Mouse (Mus musculus) neural tube, embryonic 15.5 days (tissue): ENCODE data around the gene Olfr1502. TPM values are rescaled to one million over a fixed set of nuclear protein-coding genes. Genes with fewer than 3 reads are reported as not detected.
"Not testable (repeated sequence)": the region's sequence is repeated elsewhere in the genome, so short reads cannot be mapped to it uniquely, and the experiment has no call there.

Experiments
- ATAC-seq: fragments of 200-750 bp; cut with Nextera tagmentation; 2 replicates; pipeline ENCODE4 v1.8.0; 2017; ENCODE audit warnings: mild to moderate bottlenecking, moderate TSS enrichment, moderate library complexity; ENCODE audit not compliant: low FRiP score
- H3K27ac ChIP-seq: fragments of 300-500 bp; sonication (generic); replicated peaks from 2 replicates; pipeline ENCODE4 v1.5.1; 2015; ENCODE audit warnings: mild to moderate bottlenecking, inconsistent platforms
- H3K27me3 ChIP-seq: fragments of 300-500 bp; sonication (generic); replicated peaks from 2 replicates; pipeline ENCODE4 v1.6.1; 2015; ENCODE audit warnings: inconsistent platforms
- H3K36me3 ChIP-seq: fragments of 300-500 bp; sonication (generic); 2 replicates; pipeline ENCODE4 v1.6.1; 2015; ENCODE audit warnings: inconsistent platforms
- H3K4me1 ChIP-seq: fragments of 300-500 bp; sonication (generic); 2 replicates; pipeline ENCODE4 v1.6.1; 2015; ENCODE audit warnings: inconsistent platforms
- H3K4me2 ChIP-seq: fragments of 300-500 bp; sonication (generic); 2 replicates; pipeline ENCODE4 v1.6.1; 2015; ENCODE audit warnings: inconsistent platforms, mild to moderate bottlenecking, moderate library complexity
- H3K4me3 ChIP-seq: fragments of 300-500 bp; sonication (generic); replicated peaks from 2 replicates; pipeline ENCODE4 v1.5.1; 2015; ENCODE audit warnings: mild to moderate bottlenecking, inconsistent platforms
- H3K9ac ChIP-seq: fragments of 300-500 bp; sonication (generic); replicated peaks from 2 replicates; pipeline ENCODE4 v1.6.1; 2015; ENCODE audit warnings: mild to moderate bottlenecking, inconsistent platforms
- H3K9me3 ChIP-seq: fragments of 300-500 bp; sonication (generic); replicated peaks from 2 replicates; pipeline ENCODE4 v1.6.1; 2016; ENCODE audit warnings: inconsistent platforms
- WGBS: fragments of 180-500 bp; shearing (Covaris S2); methylation state at CpG from one replicate; pipeline ENCODE4 v1.1.7; 2015; ENCODE audit warnings: mixed read lengths; 5-methylcytosine and 5-hydroxymethylcytosine counted together
- polyA plus RNA-seq: library from polyadenylated mRNA; unstranded; fragments of >200 nt; fragmentation: Nextera tagmentation; extraction: Ambion mirVana; gene quantifications from 2 replicates; pipeline ENCODE4 v1.2.1, GENCODE M21; 2015

Gene Olfr1502
- not detected in 2 replicates for polyA plus RNA-seq

DNA sequence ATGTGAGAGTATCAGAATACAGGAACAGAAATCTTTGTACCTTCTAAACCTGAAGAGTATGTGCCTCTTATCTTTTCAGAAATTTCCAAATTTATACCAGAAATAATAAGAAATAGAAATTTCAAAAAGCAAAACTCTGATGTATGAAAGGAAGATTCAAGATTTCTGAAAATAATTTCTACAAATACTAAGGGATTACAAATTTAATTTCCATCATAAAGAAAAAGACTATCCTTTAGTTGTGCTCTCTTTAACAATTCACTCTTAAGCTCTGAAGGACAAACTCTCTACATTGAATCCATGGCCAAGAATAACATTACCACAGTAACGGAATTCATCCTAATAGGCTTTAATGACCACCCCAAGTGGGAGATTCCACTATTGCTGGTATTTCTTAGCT, at the start of gene Olfr1502:
Olfr1502 (plus strand) TSS at position 301 of the 400 bp plus-strand sequence.
- no peak within 1 kb of the TSS for H3K27ac ChIP-seq
- H3K9me3 ChIP-seq = no peaks in the 10 kb centered on the region
- no peak within 1 kb of the TSS for H3K4me3 ChIP-seq
- no peak for ATAC-seq
- H3K36me3 ChIP-seq = no peaks in the 10 kb centered on the region
- no peaks in the 10 kb centered on the region for H3K27me3 ChIP-seq
- no peak within 1 kb of the TSS for H3K4me2 ChIP-seq
- H3K4me1 ChIP-seq = no peaks in the 10 kb centered on the region
- no peak within 1 kb of the TSS for H3K9ac ChIP-seq
- 92% methylated on average over 1 of the region's 1 CpGs for WGBS

DNA sequence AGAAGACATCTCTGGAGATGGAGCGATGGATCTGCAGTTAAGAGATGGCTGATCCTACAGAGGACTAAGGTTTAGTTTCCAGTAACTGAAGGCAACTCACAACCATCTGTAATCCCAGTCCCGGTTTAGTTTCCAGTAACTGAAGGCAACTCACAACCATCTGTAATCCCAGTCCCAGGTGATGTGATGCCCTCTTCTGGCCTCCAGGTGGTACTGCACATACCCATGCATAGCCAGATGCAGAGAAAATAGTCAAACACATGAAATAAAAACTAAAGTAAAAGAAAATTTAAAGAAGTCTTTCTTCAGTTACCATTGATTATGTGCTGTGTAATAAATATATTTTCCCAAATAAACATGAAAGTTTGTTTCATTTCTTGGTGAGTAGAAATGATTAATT, 48.8 kb upstream of the Olfr1502 start:
- H3K27me3 ChIP-seq = no peaks in the 10 kb centered on the region

DNA sequence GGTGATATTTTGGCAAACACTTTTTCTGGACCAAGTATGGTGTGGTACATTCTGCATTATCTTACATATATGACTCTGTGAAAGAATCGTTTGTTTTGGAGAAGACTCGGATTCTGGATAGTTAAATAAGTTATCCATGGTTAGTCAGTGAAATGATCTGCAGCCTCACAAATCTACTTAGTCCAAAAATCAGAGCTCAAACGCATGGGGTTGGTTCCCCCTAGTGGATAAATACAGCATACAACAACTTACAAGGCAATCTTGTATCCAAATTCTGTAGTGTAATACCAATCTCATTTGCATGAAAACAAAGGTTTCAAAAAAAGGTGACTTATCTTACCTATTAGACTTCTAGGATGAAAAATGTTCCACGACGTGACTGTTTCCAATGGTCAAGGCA, 42.8 kb upstream of the Olfr1502 start:
- Histone ChIP-seq H3K9ac (no peak overlapping the region), H3K27me3 (no peaks in the 10 kb centered on the region), H3K4me2 (no peak overlapping the region), H3K4me1 (no peaks in the 10 kb centered on the region), H3K27ac (no peak overlapping the region), H3K9me3 (no peaks in the 10 kb centered on the region), H3K4me3 (no peak overlapping the region), H3K36me3 (no peaks in the 10 kb centered on the region)
- no peak; the same call in 1 of the 2 replicates for ATAC-seq
- WGBS = 33% methylated on average over 5 of the region's 5 CpGs

More for the DNA sequence above, 48.8 kb upstream of the Olfr1502 start:
- Histone ChIP-seq H3K9me3 (no peaks in the 10 kb centered on the region), H3K4me2 (no peak overlapping the region), H3K9ac (no peak overlapping the region), H3K27ac (no peak overlapping the region), H3K36me3 (no peaks in the 10 kb centered on the region), H3K4me1 (no peaks in the 10 kb centered on the region), H3K4me3 (no peak overlapping the region)
- no peak for ATAC-seq
- WGBS = 69% methylated on average over 2 of the region's 2 CpGs

DNA sequence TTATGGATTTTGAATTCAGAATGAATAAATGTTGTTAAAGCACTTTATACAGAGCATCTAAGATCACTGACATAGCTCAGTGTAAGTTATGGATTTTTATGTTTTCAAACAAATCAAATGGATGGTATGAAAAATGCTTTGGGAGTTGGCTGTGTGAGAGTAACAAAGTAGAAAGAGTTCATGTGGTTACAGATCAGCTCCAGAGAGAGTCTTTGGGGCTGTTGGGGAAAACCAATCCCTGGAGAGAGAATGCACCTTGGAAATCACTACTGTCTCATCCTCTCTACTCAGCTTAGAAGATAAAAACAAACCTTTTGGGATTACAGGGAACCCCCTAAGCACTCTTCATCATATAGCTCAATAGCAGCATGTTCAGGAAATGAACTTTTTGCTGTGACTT, 42.2 kb upstream of the Olfr1502 start, which contains the start of gene Olfr1499:
Olfr1499 (minus strand) TSS at position 101 of the 400 bp plus-strand sequence.
- no peak within 1 kb of the TSS for H3K4me2 ChIP-seq
- H3K27ac ChIP-seq = no peak within 1 kb of the TSS
- H3K9me3 ChIP-seq = no peaks in the 10 kb centered on the region
- H3K36me3 ChIP-seq = no peaks in the 10 kb centered on the region
- ATAC-seq = no peak
- no peaks in the 10 kb centered on the region for H3K4me1 ChIP-seq
- H3K9ac ChIP-seq = no peak within 1 kb of the TSS
- H3K27me3 ChIP-seq = no peaks in the 10 kb centered on the region
- H3K4me3 ChIP-seq = no peak within 1 kb of the TSS

DNA sequence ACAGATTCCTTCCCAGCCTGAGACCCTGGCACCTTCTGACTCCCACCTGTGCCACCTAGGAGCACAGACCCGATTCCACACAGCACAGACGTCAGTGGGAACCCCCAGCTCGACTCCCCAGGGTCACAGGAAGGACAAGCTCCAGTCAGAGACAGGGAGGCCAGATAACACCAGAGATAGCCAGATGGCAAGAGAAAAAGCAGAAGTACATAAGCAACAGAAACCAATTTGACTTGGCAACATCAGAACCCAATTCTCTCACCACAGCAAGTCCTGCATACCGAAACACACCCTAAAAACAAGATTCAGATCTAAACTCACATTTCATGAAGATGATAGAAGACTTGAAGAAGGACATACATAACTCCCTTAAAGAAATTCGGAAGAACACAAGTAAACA, 40.7 kb upstream of the Olfr1502 start:
- Histone ChIP-seq H3K4me3 (no peak overlapping the region), H3K36me3 (no peaks in the 10 kb centered on the region), H3K4me1 (no peaks in the 10 kb centered on the region), H3K27ac (no peak overlapping the region), H3K4me2 (no peak overlapping the region), H3K9ac (no peak overlapping the region), H3K27me3 (no peaks in the 10 kb centered on the region), H3K9me3 (no peaks in the 10 kb centered on the region)
- 73% methylated on average over 5 of the region's 5 CpGs for WGBS
- no peak for ATAC-seq

DNA sequence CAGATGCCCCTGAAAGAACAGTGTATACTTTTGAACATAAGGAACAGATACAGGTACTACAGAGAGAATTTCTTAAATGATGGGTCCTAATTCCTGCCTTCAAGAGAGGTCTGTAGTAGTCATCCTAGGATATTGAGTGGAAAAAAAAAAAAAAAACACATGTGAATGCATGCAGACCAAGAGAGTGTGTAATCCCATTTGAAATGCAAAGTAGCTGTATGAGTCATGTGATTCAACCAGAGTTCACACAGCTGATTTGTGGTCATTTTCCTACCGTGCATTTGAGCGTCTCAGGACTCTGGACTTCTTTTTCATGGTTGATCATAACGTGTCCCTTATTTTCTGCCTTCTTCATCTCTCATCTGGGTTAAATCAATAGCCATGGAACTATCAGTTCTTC, 33.1 kb upstream of the Olfr1502 start:
- no peaks in the 10 kb centered on the region for H3K4me1 ChIP-seq
- ATAC-seq = no peak
- no peak overlapping the region for H3K27ac ChIP-seq
- H3K27me3 ChIP-seq = no peaks in the 10 kb centered on the region
- WGBS = 81% methylated on average over 3 of the region's 3 CpGs
- H3K9ac ChIP-seq = no peak overlapping the region
- no peak overlapping the region for H3K4me3 ChIP-seq
- no peak overlapping the region for H3K4me2 ChIP-seq
- H3K36me3 ChIP-seq = no peaks in the 10 kb centered on the region
- no peaks in the 10 kb centered on the region for H3K9me3 ChIP-seq

DNA sequence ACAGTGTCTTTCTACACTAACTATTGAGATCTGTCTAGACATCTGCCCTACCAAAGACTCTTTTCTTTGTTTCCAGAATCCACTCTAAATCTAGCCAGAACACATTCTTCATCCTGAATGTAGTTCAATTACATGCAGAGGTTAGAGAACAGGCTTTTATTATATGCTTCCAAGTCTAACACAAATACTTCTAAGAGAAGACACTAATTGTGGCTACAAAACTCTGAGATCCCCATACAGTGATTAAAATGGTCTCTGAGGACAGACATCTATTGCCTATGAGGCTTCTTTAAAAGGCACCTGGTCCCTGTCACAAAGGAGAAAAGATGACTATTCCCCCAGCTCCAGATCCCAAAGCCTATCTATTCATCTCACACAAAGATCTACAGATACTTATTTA, 31.2 kb upstream of the Olfr1502 start, which contains the start of gene Olfr1500:
Olfr1500 (minus strand) TSS at position 101 of the 400 bp plus-strand sequence.
- Histone ChIP-seq H3K9me3 (no peaks in the 10 kb centered on the region), H3K27me3 (no peaks in the 10 kb centered on the region), H3K4me1 (no peaks in the 10 kb centered on the region), H3K27ac (no peak within 1 kb of the TSS), H3K36me3 (no peaks in the 10 kb centered on the region), H3K4me2 (no peak within 1 kb of the TSS), H3K4me3 (no peak within 1 kb of the TSS), H3K9ac (no peak within 1 kb of the TSS)
- no peak for ATAC-seq

GRCm38 (mm10) chr19:13850592-13850991, 11.0 kb upstream of the Olfr1502 start, which contains the start of gene Olfr1501:
Gene Olfr1501, minus strand, starts transcription at chr19:13850692.
- H3K36me3 ChIP-seq, ATAC-seq, H3K4me3 ChIP-seq, H3K4me2 ChIP-seq, H3K4me1 ChIP-seq, H3K27ac ChIP-seq, H3K9ac ChIP-seq, H3K9me3 ChIP-seq, H3K27me3 ChIP-seq: not testable (repeated sequence)

DNA sequence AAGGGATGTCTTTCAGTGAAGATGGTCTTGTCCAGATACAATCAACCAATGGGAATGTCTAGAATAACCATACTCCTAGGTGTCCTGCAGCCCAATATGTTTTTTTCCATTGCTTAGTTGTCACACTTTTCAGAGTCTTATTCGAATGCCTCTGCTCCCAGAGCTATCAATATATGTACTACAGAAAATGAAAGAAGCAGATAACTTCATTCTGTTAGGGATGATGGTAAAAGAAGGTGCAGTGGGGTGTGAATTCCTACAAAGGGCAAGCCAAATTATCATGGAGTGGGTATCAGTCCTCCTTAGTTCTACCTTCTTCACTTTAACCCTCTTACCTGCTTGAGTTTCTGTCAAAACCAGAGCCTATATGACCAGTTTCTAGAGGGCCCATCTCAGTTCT, 36.2 kb downstream of the Olfr1502 start, which contains the start of gene Olfr1504:
Olfr1504 (minus strand) TSS at position 101 of the 400 bp plus-strand sequence.
- no peaks in the 10 kb centered on the region for H3K27me3 ChIP-seq
- WGBS = 62% methylated on average over 1 of the region's 1 CpGs
- no peak within 1 kb of the TSS for H3K9ac ChIP-seq
- H3K4me1 ChIP-seq = no peaks in the 10 kb centered on the region
- no peaks in the 10 kb centered on the region for H3K9me3 ChIP-seq
- no peaks in the 10 kb centered on the region for H3K36me3 ChIP-seq
- ATAC-seq = no peak
- H3K4me2 ChIP-seq = no peak within 1 kb of the TSS
- no peak within 1 kb of the TSS for H3K4me3 ChIP-seq
- H3K27ac ChIP-seq = no peak within 1 kb of the TSS

Other genes starting within 250 kb of the Olfr1502 start
- gene Olfr1487, start 244.4 kb upstream of the Olfr1502 start, polyA plus RNA-seq = not detected in 2 replicates
- gene Olfr1489, start 230.2 kb upstream of the Olfr1502 start, polyA plus RNA-seq = not detected in 2 replicates
- not detected in 2 replicates for gene Olfr1490, start 210.7 kb upstream of the Olfr1502 start, polyA plus RNA-seq
- gene Olfr1491, start 164.5 kb upstream of the Olfr1502 start, polyA plus RNA-seq = not detected in 2 replicates
- gene Olfr1493-ps1, start 138.5 kb upstream of the Olfr1502 start, polyA plus RNA-seq = not detected in 2 replicates
- gene Olfr1494, start 122.1 kb upstream of the Olfr1502 start, polyA plus RNA-seq = not detected in 2 replicates
- not detected in 2 replicates for gene Olfr1495, start 97.2 kb upstream of the Olfr1502 start, polyA plus RNA-seq
- not detected in 2 replicates for gene Olfr1496, start 83.9 kb upstream of the Olfr1502 start, polyA plus RNA-seq
- not detected in 2 replicates for gene Olfr1497, start 63.6 kb upstream of the Olfr1502 start, polyA plus RNA-seq
- gene Olfr1499, start 42.3 kb upstream of the Olfr1502 start, polyA plus RNA-seq = not detected in 2 replicates
- not detected in 2 replicates for gene Olfr1500, start 31.3 kb upstream of the Olfr1502 start, polyA plus RNA-seq
- gene Olfr1501, start 11.1 kb upstream of the Olfr1502 start, polyA plus RNA-seq = not detected in 2 replicates
- not detected in 2 replicates for gene Olfr1504, start 36.1 kb downstream of the Olfr1502 start, polyA plus RNA-seq
- gene Olfr1505, start 51.7 kb downstream of the Olfr1502 start, polyA plus RNA-seq = not detected in 2 replicates